Mouse (Mus musculus) monocyte, adult 5-6 weeks (primary cell): ENCODE data around the gene Gm20914. TPM values are rescaled to one million over a fixed set of nuclear protein-coding genes. Genes with fewer than 3 reads are reported as not detected.
"Not testable (repeated sequence)": the region's sequence is repeated elsewhere in the genome, so short reads cannot be mapped to it uniquely, and the experiment has no call there.

Experiments
- ATAC-seq: fragments of 153-309, 156-312 bp; replicated peaks from 2 replicates; pipeline ENCODE4 v1.8.0; 2017; ENCODE audit warnings: mild to moderate bottlenecking; ENCODE audit not compliant: low TSS enrichment, insufficient number of reproducible peaks, severe bottlenecking, poor library complexity, low FRiP score
- total RNA-seq: library from RNA; stranded (forward); fragments of 200-1000, 200-491, 200-594 nt; gene quantifications from 3 replicates; pipeline ENCODE4 v1.2.3, GENCODE M21; 2017

Gm20914 gene
- not detected in 3 replicates for total RNA-seq

DNA sequence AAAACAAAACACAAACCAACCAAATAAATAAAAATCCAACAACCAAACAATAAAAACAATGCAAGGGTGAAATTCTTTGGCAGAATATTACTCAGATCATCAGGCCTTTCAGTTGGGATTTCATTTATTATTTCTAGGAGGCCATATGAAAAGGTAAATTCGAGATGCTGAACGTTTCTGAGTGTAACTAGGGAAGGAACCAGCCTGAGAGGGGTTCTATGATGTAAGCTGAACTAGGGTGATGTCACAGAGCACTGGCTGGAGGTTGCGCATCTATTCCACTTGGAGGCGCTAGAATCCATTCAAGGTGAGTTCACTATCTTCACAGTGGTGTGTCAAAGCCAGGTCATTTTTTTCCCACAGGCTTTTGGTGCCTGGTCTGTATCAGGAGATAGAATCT lies at the start of gene Gm20914:
TSS of gene Gm20914 (plus strand) at position 301 of the 400 bp plus-strand sequence.
- not testable (repeated sequence) for ATAC-seq

Other genes starting within 250 kb of the Gm20914 start
- gene Gm21854, start 69.0 kb upstream of the Gm20914 start, total RNA-seq = not detected in 3 replicates
- gene Gm28171, start 67.4 kb downstream of the Gm20914 start, total RNA-seq = not detected in 3 replicates
- gene Gm21778, start 216.5 kb downstream of the Gm20914 start, total RNA-seq = not detected in 3 replicates